Mouse (Mus musculus) G1E (cell line): Measurements from ENCODE around the gene Tm7sf3. TPM values are rescaled to one million over a fixed set of nuclear protein-coding genes. Genes with fewer than 3 reads are reported as not detected.

Experiments
- ATAC-seq: 2 replicates; pipeline ENCODE4 v1.8.0; 2016; ENCODE audit warnings: mild to moderate bottlenecking; ENCODE audit not compliant: insufficient number of reproducible peaks, poor library complexity, low FRiP score, severe bottlenecking; ENCODE audit errors: extremely low read depth
- DNase-seq: peaks from one replicate; pipeline ENCODE4 v3.0.0; 2012; ENCODE audit warnings: low spot score
- H3K27me3 ChIP-seq: 2 replicates; pipeline ENCODE4 v1.6.1; 2012; ENCODE audit warnings: mild to moderate bottlenecking, low read length, inconsistent platforms; ENCODE audit not compliant: insufficient read depth
- H3K36me3 ChIP-seq: replicated peaks from 2 replicates; pipeline ENCODE3; 2012; ENCODE audit warnings: mild to moderate bottlenecking, inconsistent platforms
- H3K4me1 ChIP-seq: 2 replicates; pipeline ENCODE4 v1.6.1; 2012; ENCODE audit warnings: low read depth, low read length, inconsistent platforms, mixed read lengths; ENCODE audit not compliant: insufficient read depth
- H3K4me3 ChIP-seq: 2 replicates; pipeline ENCODE4 v1.5.1; 2012; ENCODE audit warnings: low read depth, mild to moderate bottlenecking, inconsistent platforms, low read length, moderate library complexity, mixed read lengths
- H3K9me3 ChIP-seq: replicated peaks from 2 replicates; pipeline ENCODE4 v1.6.1; 2012; ENCODE audit warnings: inconsistent platforms
- CTCF ChIP-seq: IDR thresholded peaks from 2 replicates; pipeline ENCODE4 v1.5.1; 2012; ENCODE audit warnings: low read depth, low read length, inconsistent platforms, mixed read lengths
- GATA1 ChIP-seq: IDR thresholded peaks from 2 replicates; pipeline ENCODE4 v1.6.1; 2012; ENCODE audit warnings: borderline replicate concordance, low read length, inconsistent platforms, mixed read lengths
- GATA2 ChIP-seq: IDR thresholded peaks from 2 replicates; pipeline ENCODE4 v1.6.1; 2012; ENCODE audit warnings: low read depth, low read length, inconsistent platforms, borderline replicate concordance
- POLR2AphosphoS5 ChIP-seq: IDR thresholded peaks from 2 replicates; pipeline ENCODE4 v1.6.1; 2012; ENCODE audit warnings: low read depth, low read length, inconsistent platforms; ENCODE audit not compliant: insufficient replicate concordance
- TAL1 ChIP-seq: conservative IDR thresholded peaks from 2 replicates; pipeline ENCODE4 v1.6.1; 2012; ENCODE audit warnings: low read depth, low read length, inconsistent platforms, mixed read lengths
- polyA plus RNA-seq: library from polyadenylated mRNA; stranded (reverse); fragments of >175 nt; gene quantifications from 2 replicates; pipeline ENCODE4 v1.2.3, GENCODE M21; 2012
- total RNA-seq, 2 experiments: library from RNA; stranded (forward) in 1 of 2; stranded (reverse) in 1 of 2; fragments of 200-1000 nt in 1 of 2; fragments of >200 nt in 1 of 2; fragmentation: Nextera tagmentation in 1 of 2; gene quantifications; 2 replicates each; pipeline ENCODE4 v1.2.3; 2014 to 2017

The Tm7sf3 gene
- total and polyA plus RNA-seq, 3 experiments, result 24.7 to 27.8 (median 25.0) TPM

DNA sequence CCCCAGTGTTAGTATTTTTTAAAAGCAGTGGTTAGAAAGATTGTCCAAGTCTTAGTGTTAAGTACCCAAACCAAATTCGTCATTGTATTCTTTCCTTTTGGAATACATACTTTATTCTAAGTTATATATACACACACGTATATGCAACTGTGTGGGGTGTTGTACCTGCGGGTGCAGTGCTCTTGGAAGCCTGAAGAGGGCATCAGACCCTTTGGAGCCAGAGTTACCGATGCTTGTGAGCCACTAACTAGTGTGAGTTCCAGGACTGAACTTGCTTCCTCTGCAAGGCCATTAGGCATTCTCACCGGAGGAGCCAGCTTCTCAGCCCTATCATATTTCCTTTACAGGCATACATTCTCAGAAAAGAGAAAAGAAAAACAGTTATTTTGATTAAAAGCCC lies 20.1 kb upstream of the Tm7sf3 start:
- H3K4me1 ChIP-seq, result peaks cover 5% of the 10 kb centered on the region; the same call in 1 of the 2 replicates
- no peaks in the 10 kb centered on the region for H3K9me3 ChIP-seq
- no peak overlapping the region for H3K4me3 ChIP-seq
- ATAC-seq (peak; percentile 66; the same call in 1 of the 2 replicates), DNase-seq (no peak)
- H3K27me3 ChIP-seq, result no peaks in the 10 kb centered on the region
- no peaks in the 10 kb centered on the region for H3K36me3 ChIP-seq
- TF ChIP-seq CTCF (peak; percentile 83), TAL1 (no peak)

DNA sequence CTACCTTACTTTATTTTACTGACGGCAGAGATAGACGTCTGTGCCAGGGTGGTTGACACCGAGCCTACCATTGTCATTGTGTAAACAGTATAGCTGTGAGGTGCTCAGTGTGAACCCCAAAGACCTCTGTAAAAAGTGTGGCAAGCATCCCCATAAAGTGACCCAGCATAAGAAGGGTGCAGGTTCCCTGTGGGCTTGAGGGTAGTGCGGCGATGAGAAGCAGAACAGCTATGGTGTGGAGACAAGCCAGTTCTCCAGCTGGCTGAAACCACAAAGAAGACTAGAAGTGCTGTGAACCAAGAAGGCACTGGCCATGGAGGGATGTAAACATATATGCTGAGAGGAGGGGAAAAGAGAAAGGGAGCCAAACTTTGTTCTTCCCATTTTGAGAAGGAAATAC lies 19.0 kb upstream of the Tm7sf3 start:
- DNase-seq (no peak), ATAC-seq (no peak)
- Histone ChIP-seq H3K36me3 (no peaks in the 10 kb centered on the region), H3K4me3 (no peak overlapping the region), H3K4me1 (peaks cover 5% of the 10 kb centered on the region; the same call in 1 of the 2 replicates), H3K9me3 (no peaks in the 10 kb centered on the region), H3K27me3 (no peaks in the 10 kb centered on the region)
- TF ChIP-seq POLR2AphosphoS5 (no peak), GATA2 (no peak), TAL1 (no peak), GATA1 (no peak), CTCF (no peak)

DNA sequence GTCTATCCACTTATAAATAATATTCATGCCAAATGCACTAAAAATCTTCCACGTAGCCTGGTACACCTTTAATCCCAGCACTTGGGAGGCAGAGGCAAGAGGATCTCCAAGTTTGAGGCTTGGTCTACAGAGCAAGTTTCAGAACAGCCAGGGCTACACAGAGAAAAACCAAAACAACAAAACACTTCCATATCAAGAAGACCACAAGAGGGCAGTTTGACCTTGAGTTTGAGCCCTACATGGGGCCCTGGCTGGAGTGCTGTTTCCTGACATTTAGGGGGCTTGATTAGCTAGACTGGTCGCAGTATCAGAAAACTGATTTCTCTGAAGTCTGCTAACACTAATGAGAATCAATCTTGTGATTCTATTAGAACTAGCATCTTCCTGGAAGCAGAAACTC lies 18.0 kb upstream of the Tm7sf3 start:
- DNase-seq, result no peak
- Histone ChIP-seq H3K4me1 (peaks cover 5% of the 10 kb centered on the region; the same call in 1 of the 2 replicates), H3K9me3 (no peaks in the 10 kb centered on the region), H3K36me3 (no peaks in the 10 kb centered on the region), H3K27me3 (no peaks in the 10 kb centered on the region), H3K4me3 (no peak overlapping the region)
- TF ChIP-seq GATA2, result no peak
- TF ChIP-seq TAL1, result no peak
- no peak for TF ChIP-seq GATA1
- TF ChIP-seq CTCF, result no peak
- no peak for TF ChIP-seq POLR2AphosphoS5
- no peak for ATAC-seq

DNA sequence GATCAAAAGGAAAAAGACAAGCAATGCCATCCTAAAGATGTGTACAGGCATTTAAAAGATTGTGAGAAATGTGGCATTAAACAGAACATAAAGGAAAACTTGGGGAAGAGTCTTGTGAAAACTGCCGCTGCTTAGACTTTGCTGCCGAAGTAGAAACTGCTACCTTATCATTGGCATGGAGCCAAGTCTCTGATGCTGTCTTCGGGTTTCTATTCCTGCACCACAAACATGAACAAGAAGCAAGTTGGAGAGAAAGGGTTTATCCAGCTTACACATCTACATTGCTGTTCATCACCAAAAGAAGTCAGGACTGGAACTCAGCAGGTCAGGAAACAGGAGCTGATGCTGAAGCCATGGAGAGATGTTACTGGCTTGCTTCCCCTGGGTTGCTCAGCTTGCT lies 10.6 kb upstream of the Tm7sf3 start:
- ATAC-seq (no peak), DNase-seq (no peak)
- Histone ChIP-seq H3K27me3 (no peaks in the 10 kb centered on the region), H3K4me1 (no peaks in the 10 kb centered on the region), H3K4me3 (no peak overlapping the region), H3K9me3 (no peaks in the 10 kb centered on the region), H3K36me3 (peaks cover 21% of the 10 kb centered on the region)
- TF ChIP-seq GATA1, result no peak
- TF ChIP-seq GATA2, result no peak
- no peak for TF ChIP-seq TAL1
- no peak for TF ChIP-seq POLR2AphosphoS5
- no peak for TF ChIP-seq CTCF

DNA sequence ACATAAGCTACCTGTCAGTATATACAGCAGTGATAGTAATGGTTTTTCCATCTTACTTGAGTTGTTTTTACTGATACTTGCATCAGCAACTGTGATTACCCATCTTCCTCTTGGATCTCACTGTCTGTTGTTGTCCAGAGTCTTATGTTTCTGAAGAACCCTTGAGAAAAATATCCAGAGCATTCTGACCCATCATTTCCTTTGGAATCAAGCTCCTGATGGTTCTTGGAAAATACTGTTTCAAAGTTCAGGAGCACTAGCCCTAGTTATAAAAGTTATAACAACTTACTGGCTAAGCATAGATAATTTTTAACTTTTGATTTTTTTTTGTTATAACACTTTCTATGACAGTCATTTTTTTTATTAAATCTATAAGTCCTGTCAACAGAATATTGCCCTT lies 8.8 kb upstream of the Tm7sf3 start:
- Histone ChIP-seq H3K36me3 (peaks cover 28% of the 10 kb centered on the region), H3K4me1 (no peaks in the 10 kb centered on the region)

DNA sequence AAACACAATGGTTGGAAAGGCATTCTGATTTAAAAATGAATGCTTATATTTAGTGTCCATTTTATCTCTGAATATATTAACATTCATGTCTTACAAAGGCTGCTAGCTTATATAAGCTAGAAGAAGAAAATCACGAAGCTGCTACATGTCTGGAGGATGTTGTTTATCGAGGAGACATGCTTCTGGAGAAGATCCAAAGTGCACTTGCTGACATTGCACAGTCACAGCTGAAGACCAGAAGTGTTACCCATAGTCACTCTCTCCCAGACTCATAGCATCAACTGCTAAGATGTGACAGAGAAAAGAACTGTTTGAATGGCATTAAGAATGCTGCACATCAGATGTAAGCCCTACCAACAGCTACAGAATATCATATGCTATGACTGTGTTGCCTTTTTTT lies 7.4 kb upstream of the Tm7sf3 start:
- H3K27me3 ChIP-seq, result no peaks in the 10 kb centered on the region
- no peak for DNase-seq

More for the DNA sequence above, 8.8 kb upstream of the Tm7sf3 start:
- Histone ChIP-seq H3K9me3 (no peaks in the 10 kb centered on the region), H3K4me3 (no peak overlapping the region), H3K27me3 (no peaks in the 10 kb centered on the region)
- TF ChIP-seq GATA1, result no peak
- TF ChIP-seq POLR2AphosphoS5, result no peak
- no peak for TF ChIP-seq CTCF
- no peak for TF ChIP-seq TAL1
- no peak for TF ChIP-seq GATA2
- DNase-seq (no peak), ATAC-seq (no peak)

DNA sequence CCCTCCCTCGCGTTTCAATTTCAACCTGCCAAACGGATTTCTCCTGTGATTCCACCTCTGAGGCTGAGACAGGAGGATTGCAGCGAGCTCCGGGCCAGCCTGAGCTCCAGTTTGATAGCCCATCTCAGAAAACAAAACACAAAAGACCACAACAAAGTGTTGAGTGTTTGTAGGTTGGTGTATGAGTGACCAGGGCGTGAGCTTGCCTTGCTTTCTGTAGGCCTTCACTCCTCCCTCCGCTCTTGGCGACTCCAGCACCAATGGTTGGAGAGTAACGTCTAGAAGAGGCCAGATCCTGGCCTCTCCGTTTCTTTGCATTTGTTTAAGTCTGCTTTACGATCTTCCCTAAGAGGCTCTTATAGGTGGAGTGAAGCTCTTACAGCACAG lies 553 bp upstream of the Tm7sf3 start:
- no peaks in the 10 kb centered on the region for H3K9me3 ChIP-seq
- peak; percentile 14 for DNase-seq
- H3K4me3 ChIP-seq, result peak overlapping the region; percentile 90
- ATAC-seq, result peak; percentile 37
- H3K27me3 ChIP-seq, result no peaks in the 10 kb centered on the region
- peaks cover 11% of the 10 kb centered on the region for H3K36me3 ChIP-seq
- TF ChIP-seq TAL1 (no peak), GATA2 (no peak), GATA1 (no peak), POLR2AphosphoS5 (no peak), CTCF (no peak)
- peaks cover 31% of the 10 kb centered on the region for H3K4me1 ChIP-seq

More for the DNA sequence above, 7.4 kb upstream of the Tm7sf3 start:
- Histone ChIP-seq H3K4me3 (no peak overlapping the region), H3K36me3 (peaks cover 32% of the 10 kb centered on the region), H3K9me3 (no peaks in the 10 kb centered on the region), H3K4me1 (no peaks in the 10 kb centered on the region)
- no peak for TF ChIP-seq CTCF
- no peak for TF ChIP-seq TAL1
- no peak for TF ChIP-seq GATA2
- TF ChIP-seq POLR2AphosphoS5, result no peak
- no peak for TF ChIP-seq GATA1
- ATAC-seq, result no peak
